ENCODE assay signal across 24 mouse cellular contexts in genomic region chr2:48378160-48378559, GRCm38 (mm10).
DNase-seq lines count a peak whose midpoint lies in the region; ATAC-seq and TF ChIP-seq lines count a peak whose summit lies in the region.
"Had no signal": no experiment of that assay in that cellular context is flagged by ENCODE, and none has a peak within 500 bp of the region (broad histone marks: within the 10 kb centered on the region; RNA-seq: fewer than 3 reads in every experiment).

No protein-coding gene starts in this region.

- H3K36me3 ChIP-seq in lung, embryonic 14.5 days (ENCODE audit: insufficient read depth) = no peaks in the 10 kb centered on the region
- no peaks in the 10 kb centered on the region for H3K36me3 ChIP-seq in lung, embryonic 16.5 days (ENCODE audit: control insufficient read depth, insufficient read depth, low read length)
- no peaks in the 10 kb centered on the region for H3K36me3 ChIP-seq in stomach, embryonic 16.5 days (ENCODE audit: control insufficient read depth, insufficient read depth, low read length)
- H3K36me3 ChIP-seq: embryonic facial prominence, embryonic 13.5 days; embryonic facial prominence, embryonic 15.5 days; forebrain, embryonic 10.5 days; forebrain, embryonic 12.5 days had no signal

- 32% methylated on average over 1 of the region's 1 CpGs for WGBS in lung, embryonic 14.5 days
- 59% methylated on average over 1 of the region's 1 CpGs for WGBS in lung, adult 2 months
- 45% methylated on average over 1 of the region's 1 CpGs for whole genome bisulfite sequencing in lung, embryonic 16.5 days
- 68% methylated on average over 1 of the region's 1 CpGs for WGBS in stomach, embryonic 16.5 days

- TF ChIP-seq POLR2A in lung, adult 2 months (IDR thresholded peaks at IDR 0.05; ENCODE audit: borderline replicate concordance, extremely low read depth, low read depth, low read length) = no peak

- no peaks in the 10 kb centered on the region for H3K9me3 ChIP-seq in lung, embryonic 14.5 days (ENCODE audit: low read depth, low read length)
- no peaks in the 10 kb centered on the region for H3K9me3 ChIP-seq in lung, embryonic 16.5 days (ENCODE audit: control insufficient read depth, low read length)
- no peaks in the 10 kb centered on the region for H3K9me3 ChIP-seq in stomach, embryonic 16.5 days (replicated peaks; ENCODE audit: control insufficient read depth, low read length)
- H3K9me3 ChIP-seq: embryonic facial prominence, embryonic 13.5 days; embryonic facial prominence, embryonic 15.5 days; forebrain, embryonic 10.5 days; forebrain, embryonic 12.5 days had no signal

- TF ChIP-seq CTCF in lung, embryonic 14.5 days (IDR thresholded peaks at IDR 0.05; ENCODE audit: low read depth) = no peak
- no peak for TF ChIP-seq CTCF in lung, adult 2 months (IDR thresholded peaks at IDR 0.05; ENCODE audit: insufficient read depth, low read length)

- peaks cover 8% of the 10 kb centered on the region; the same call in 1 of the 2 replicates for H3K4me1 ChIP-seq in lung, embryonic 14.5 days (ENCODE audit: insufficient read depth)
- H3K4me1 ChIP-seq in lung, adult 2 months (ENCODE audit: control insufficient read depth, insufficient read depth, low read length) = peaks cover 18% of the 10 kb centered on the region
- H3K4me1 ChIP-seq in lung, embryonic 16.5 days (replicated peaks; ENCODE audit: control insufficient read depth, insufficient read depth, low read length) = peaks cover 30% of the 10 kb centered on the region
- H3K4me1 ChIP-seq in stomach, embryonic 16.5 days (ENCODE audit: control insufficient read depth, insufficient read depth, low read length) = 0 out of 2 replicates have a peak, but pooled peaks cover 8% of the 10 kb centered on the region
- H3K4me1 ChIP-seq: forebrain, embryonic 10.5 days; forebrain, embryonic 12.5 days had no signal

- H3K27me3 ChIP-seq in lung, embryonic 14.5 days (ENCODE audit: insufficient read depth, low read length) = no peaks in the 10 kb centered on the region
- no peaks in the 10 kb centered on the region for H3K27me3 ChIP-seq in lung, embryonic 16.5 days (ENCODE audit: control insufficient read depth, insufficient read depth, low read depth, low read length)
- no peaks in the 10 kb centered on the region for H3K27me3 ChIP-seq in stomach, embryonic 16.5 days (ENCODE audit: control insufficient read depth, insufficient read depth, low read length)
- H3K27me3 ChIP-seq: embryonic facial prominence, embryonic 13.5 days; embryonic facial prominence, embryonic 15.5 days; forebrain, embryonic 12.5 days had no signal

- H3K27ac ChIP-seq in lung, embryonic 14.5 days (ENCODE audit: low read depth) = peak overlapping the region; percentile 42; the same call in 1 of the 2 replicates
- 0 out of 2 replicates have a peak overlapping the region, but pooled peaks have one; percentile 43 for H3K27ac ChIP-seq in lung, embryonic 16.5 days (ENCODE audit: low read length)
- H3K27ac ChIP-seq in stomach, embryonic 16.5 days (ENCODE audit: low read length) = no peak overlapping the region
- H3K27ac ChIP-seq: embryonic facial prominence, embryonic 13.5 days; embryonic facial prominence, embryonic 15.5 days; forebrain, embryonic 10.5 days; forebrain, embryonic 12.5 days had no signal

- no peak; the same call in 1 of the 2 replicates for ATAC-seq in lung, embryonic 14.5 days (ENCODE audit: insufficient read depth)
- no peak for ATAC-seq in lung, embryonic 16.5 days (ENCODE audit: low read depth)
- ATAC-seq in stomach, embryonic 16.5 days (ENCODE audit: insufficient read depth, low FRiP score) = peak; percentile 50
- ATAC-seq: forebrain, embryonic 14.5 days had no signal

- no peak overlapping the region for H3K4me2 ChIP-seq in lung, embryonic 14.5 days
- H3K4me2 ChIP-seq in lung, embryonic 16.5 days (ENCODE audit: low read depth, low read length) = no peak overlapping the region
- no peak overlapping the region for H3K4me2 ChIP-seq in stomach, embryonic 16.5 days (ENCODE audit: low read depth, low read length)
- H3K4me2 ChIP-seq: embryonic facial prominence, embryonic 13.5 days; embryonic facial prominence, embryonic 15.5 days; forebrain, embryonic 12.5 days had no signal

- H3K9ac ChIP-seq in lung, embryonic 14.5 days = no peak overlapping the region
- H3K9ac ChIP-seq in lung, embryonic 16.5 days (ENCODE audit: low read length) = no peak overlapping the region
- no peak overlapping the region for H3K9ac ChIP-seq in stomach, embryonic 16.5 days (ENCODE audit: low read length)
- H3K9ac ChIP-seq: embryonic facial prominence, embryonic 13.5 days; embryonic facial prominence, embryonic 15.5 days; forebrain, embryonic 12.5 days had no signal

- DNase-seq in lung, embryonic 14.5 days = peak; percentile 41
- DNase-seq in lung, adult 2 months = no peak
- no peak for DNase-seq in lung, postnatal 4 days
- peak; percentile 6 for DNase-seq in induced T-regulatory cell, adult 2 months (ENCODE audit: low read depth)
- no peak for DNase-seq in heart, adult 8-10 months (ENCODE audit: low spot score)
- no peak for DNase-seq in layer of hippocampus, postnatal 36 days
- DNase-seq: adrenal gland, adult 2 months; adrenal gland, postnatal 10 days; adrenal gland, postnatal 25 days; cerebellum, adult 11 months; cerebellum, adult 18-20 months; cerebellum, adult 8-10 months; cerebellum, adult 9-11 months; cerebellum, postnatal 14 days; cerebellum, postnatal 36 days; embryo, embryonic 11 days had no signal

- H3K4me3 ChIP-seq in lung, embryonic 14.5 days (ENCODE audit: low read depth, low read length) = no peak overlapping the region
- H3K4me3 ChIP-seq in lung, adult 2 months (replicated peaks; ENCODE audit: extremely low read depth, low read depth, low read length) = no peak overlapping the region
- no peak overlapping the region for H3K4me3 ChIP-seq in lung, embryonic 16.5 days (ENCODE audit: low read length)
- H3K4me3 ChIP-seq in stomach, embryonic 16.5 days (replicated peaks; ENCODE audit: low read length) = no peak overlapping the region
- H3K4me3 ChIP-seq: embryonic facial prominence, embryonic 13.5 days; embryonic facial prominence, embryonic 15.5 days; erythroblast, embryonic 14.5 days; forebrain, embryonic 10.5 days; forebrain, embryonic 12.5 days had no signal

Comparison
In these comparisons a context has a peak if more than half of its experiments do, and no peak if none do; other contexts are left out.
1. DNase-seq: peak in lung, embryonic 14.5 days (single experiment) and induced T-regulatory cell, adult 2 months (single experiment); none in lung, adult 2 months (single experiment), lung, postnatal 4 days (0 of 2), heart, adult 8-10 months (single experiment) and layer of hippocampus, postnatal 36 days (0 of 2).